Mouse (Mus musculus): Measurements from ENCODE around the gene Ccr3.
"Not testable (repeated sequence)": the region's sequence is repeated elsewhere in the genome, so short reads cannot be mapped to it uniquely, and the experiment has no call there.

Ccr3 gene

DNA sequence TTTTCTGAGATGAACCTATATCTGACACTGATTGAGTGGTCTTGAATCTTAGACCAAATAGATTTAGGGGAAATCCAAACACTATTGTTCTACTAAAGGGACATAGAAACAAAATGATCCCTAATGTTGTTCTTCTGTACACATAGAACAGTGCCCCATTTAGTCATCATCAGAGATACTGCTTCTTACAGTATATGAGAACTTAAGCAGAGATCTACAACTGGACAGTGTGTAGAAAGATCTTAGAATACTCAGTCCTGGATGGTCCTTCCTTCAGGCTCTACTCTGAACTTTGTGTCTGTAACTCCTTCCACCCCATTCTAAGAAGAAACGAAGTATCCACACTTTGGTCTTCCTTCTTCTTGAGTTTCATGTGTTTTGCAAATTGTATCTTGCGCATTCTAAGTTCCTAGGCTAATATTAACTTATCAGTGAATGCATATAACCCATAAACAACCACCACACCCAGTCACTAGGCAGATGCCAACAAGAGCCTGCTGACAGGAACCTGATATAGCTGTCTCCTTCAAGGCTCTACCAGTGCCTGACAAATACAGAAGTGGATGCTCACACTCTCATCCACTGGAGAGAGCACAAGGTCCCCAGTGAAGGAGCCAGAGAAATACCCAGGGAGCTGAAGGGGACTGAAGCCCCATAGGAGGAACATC, 6.7 kb upstream of the Ccr3 start:
- Histone ChIP-seq H3K36me3 (ENCODE audit: control insufficient read depth, insufficient read depth, low read length, poor library complexity, severe bottlenecking) (no peaks in the 10 kb centered on the region), H3K27me3 (ENCODE audit: control insufficient read depth, insufficient read depth, low read length, poor library complexity, severe bottlenecking) (no peaks in the 10 kb centered on the region; the same call in none of the 2 replicates)
- DNase-seq (ENCODE audit: low read depth, low spot score), result no peak

- Histone ChIP-seq H3K27me3 (ENCODE audit: control insufficient read depth, insufficient read depth, low read length, poor library complexity, severe bottlenecking) (no peaks in the 10 kb centered on the region; the same call in none of the 2 replicates), H3K36me3 (ENCODE audit: control insufficient read depth, insufficient read depth, low read length, poor library complexity, severe bottlenecking) (no peaks in the 10 kb centered on the region)
- DNase-seq (ENCODE audit: low read depth, low spot score), result no peak
Measured at GRCm38 (mm10) chr9:124016048-124016447, 5.7 kb upstream of the Ccr3 start.

GRCm38 (mm10) chr9:124019887-124020286, 1.9 kb upstream of the Ccr3 start:
- no peaks in the 10 kb centered on the region; the same call in none of the 2 replicates for H3K27me3 ChIP-seq (ENCODE audit: control insufficient read depth, insufficient read depth, low read length, poor library complexity, severe bottlenecking)
- no peaks in the 10 kb centered on the region for H3K36me3 ChIP-seq (ENCODE audit: control insufficient read depth, insufficient read depth, low read length, poor library complexity, severe bottlenecking)
- no peak for DNase-seq (ENCODE audit: low read depth, low spot score)

DNA sequence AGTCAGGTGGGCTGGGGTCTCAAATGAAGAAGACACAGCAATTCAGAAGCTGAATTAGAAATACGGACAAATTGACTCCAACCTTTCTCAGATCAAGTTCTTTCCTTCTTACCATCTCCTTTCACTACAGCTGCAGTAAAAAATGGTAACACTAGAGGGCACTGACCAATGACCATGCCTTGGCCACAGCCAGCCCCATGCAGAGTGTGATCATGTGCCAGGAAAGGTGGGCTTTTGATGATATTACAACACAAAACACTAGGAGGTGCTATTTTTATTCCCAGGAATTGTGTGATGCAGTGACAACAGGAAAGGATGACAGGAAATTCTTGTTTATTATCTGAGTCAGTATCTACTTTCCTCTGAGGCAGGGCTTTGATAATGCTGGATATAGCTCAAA, 11.6 kb downstream of the Ccr3 start:
- peak; percentile 74 for DNase-seq (ENCODE audit: low read depth, low spot score)
- no peaks in the 10 kb centered on the region for H3K27me3 ChIP-seq (ENCODE audit: control insufficient read depth, insufficient read depth, low read length, poor library complexity, severe bottlenecking)
- no peaks in the 10 kb centered on the region for H3K36me3 ChIP-seq (ENCODE audit: control insufficient read depth, insufficient read depth, low read length, poor library complexity, severe bottlenecking)

DNA sequence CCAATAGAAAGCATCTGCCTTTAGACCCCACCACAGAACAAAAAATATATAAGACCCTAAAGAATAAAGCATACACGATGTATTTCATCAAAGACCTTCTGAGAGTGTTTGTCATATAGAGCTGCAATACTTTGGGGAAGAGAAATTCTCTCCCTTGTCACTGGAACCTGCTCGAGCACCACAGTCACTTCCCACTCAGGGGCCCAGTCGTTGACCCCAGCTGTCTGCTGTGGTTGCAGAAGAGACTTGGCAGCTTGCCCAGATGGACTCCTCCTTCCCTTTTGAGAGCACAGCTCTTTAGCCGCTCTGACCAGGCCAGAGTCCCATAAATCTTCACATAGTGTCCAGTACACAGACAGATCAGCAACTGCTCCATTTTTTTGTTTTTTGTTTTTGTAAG, 15.9 kb downstream of the Ccr3 start:
- Histone ChIP-seq H3K27me3 (ENCODE audit: control insufficient read depth, insufficient read depth, low read length, poor library complexity, severe bottlenecking) (no peaks in the 10 kb centered on the region), H3K36me3 (ENCODE audit: control insufficient read depth, insufficient read depth, low read length, poor library complexity, severe bottlenecking) (no peaks in the 10 kb centered on the region)
- DNase-seq (ENCODE audit: low read depth, low spot score), result peak; percentile 55

DNA sequence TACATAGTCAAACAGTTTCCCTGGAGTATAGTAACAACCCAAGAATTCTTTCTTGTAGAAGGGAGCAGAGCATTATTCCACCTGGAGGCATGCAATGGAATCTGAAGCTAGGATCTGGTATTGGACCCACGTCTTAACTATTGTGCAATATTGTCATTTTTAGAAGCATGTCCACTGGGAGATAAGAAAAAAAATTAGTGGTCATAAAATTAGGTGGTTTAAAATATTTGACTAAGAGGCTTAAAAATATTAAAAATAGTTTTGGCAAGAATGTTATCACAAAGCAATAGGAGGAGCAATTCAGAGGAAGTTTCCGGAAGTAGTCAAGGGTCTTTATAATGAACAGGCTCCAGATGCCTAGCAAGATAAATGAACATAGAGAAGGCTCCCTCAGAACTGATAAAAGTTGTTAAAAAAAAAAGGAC, 16.4 kb downstream of the Ccr3 start:
- no peak for DNase-seq (ENCODE audit: low read depth, low spot score)
- Histone ChIP-seq H3K36me3 (ENCODE audit: control insufficient read depth, insufficient read depth, low read length, poor library complexity, severe bottlenecking) (no peaks in the 10 kb centered on the region), H3K27me3 (ENCODE audit: control insufficient read depth, insufficient read depth, low read length, poor library complexity, severe bottlenecking) (no peaks in the 10 kb centered on the region)

DNA sequence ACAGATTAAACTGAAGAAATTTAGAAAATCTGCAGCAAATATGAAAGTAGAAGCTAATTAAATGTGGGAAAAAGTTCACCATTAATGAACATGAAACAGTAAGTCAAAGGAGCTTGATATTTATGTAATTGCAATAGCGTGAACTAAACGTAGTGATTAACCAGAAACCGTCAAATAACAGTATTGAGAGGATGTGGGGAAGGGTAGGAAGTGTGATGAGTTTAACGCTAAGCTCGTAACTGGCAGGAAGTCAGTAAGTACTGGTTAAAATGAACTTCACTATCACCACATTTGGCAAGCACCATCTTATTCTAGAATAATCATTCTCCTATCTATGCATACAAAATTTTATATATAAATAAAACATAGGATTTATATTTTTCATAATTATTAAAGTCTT, 17.2 kb downstream of the Ccr3 start:
- H3K36me3 ChIP-seq (ENCODE audit: control insufficient read depth, insufficient read depth, low read length, poor library complexity, severe bottlenecking), result no peaks in the 10 kb centered on the region
- DNase-seq (ENCODE audit: low read depth, low spot score), result peak; percentile 44
- no peaks in the 10 kb centered on the region for H3K27me3 ChIP-seq (ENCODE audit: control insufficient read depth, insufficient read depth, low read length, poor library complexity, severe bottlenecking)

DNA sequence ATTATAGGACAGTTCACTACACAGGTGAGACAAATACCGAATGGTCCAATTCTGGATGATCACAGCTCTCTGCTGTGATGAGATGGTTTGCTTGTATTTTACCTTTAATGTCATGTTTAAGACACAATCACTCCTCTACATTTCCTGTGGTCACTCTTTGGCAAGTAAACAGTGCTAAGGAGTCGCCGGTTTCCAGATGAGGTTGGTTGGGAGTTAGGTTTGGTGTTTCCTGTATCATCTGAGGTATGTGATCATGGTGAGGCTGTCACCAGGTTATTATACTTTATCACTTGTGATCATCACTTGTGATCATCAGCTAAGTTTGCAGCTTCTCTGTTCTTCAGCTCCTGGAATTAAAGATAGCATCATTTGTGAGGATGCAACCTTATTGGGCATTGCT, 19.2 kb downstream of the Ccr3 start:
- Histone ChIP-seq H3K36me3 (ENCODE audit: control insufficient read depth, insufficient read depth, low read length, poor library complexity, severe bottlenecking) (no peaks in the 10 kb centered on the region), H3K27me3 (ENCODE audit: control insufficient read depth, insufficient read depth, low read length, poor library complexity, severe bottlenecking) (no peaks in the 10 kb centered on the region)
- no peak for DNase-seq (ENCODE audit: low read depth, low spot score)

GRCm38 (mm10) chr9:124053532-124053931, 31.8 kb downstream of the Ccr3 start:
- H3K27me3 ChIP-seq (ENCODE audit: control insufficient read depth, insufficient read depth, low read length, poor library complexity, severe bottlenecking), result no peaks in the 10 kb centered on the region
- DNase-seq (ENCODE audit: low read depth, low spot score), result no peak
- no peaks in the 10 kb centered on the region for H3K36me3 ChIP-seq (ENCODE audit: control insufficient read depth, insufficient read depth, low read length, poor library complexity, severe bottlenecking)

DNA sequence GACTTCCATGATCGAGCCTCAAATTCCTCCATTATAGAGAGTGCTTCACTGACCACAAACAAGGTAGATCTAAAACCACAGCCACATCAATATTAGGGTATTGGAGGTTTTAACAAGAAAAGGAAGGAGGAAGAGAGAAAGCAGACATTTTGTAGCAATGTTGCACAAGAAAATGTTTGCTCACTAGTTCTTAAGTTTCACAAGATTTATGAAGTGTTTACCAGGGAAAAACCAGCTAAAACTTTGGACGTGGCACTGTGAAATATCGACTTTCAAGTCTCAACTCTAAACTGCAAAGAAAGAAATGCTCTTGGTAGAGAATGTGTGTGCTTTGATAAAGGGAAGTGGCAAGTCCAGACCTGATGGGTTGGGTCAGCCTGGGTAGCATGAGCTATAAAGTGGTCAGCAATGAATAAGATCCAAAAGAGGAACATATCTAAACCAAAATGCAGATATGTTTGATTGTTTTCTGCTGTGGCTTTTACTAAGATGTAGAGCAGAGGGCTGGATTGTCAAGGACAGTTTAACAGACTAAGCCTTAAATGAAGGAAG, 34.5 kb downstream of the Ccr3 start:
- DNase-seq (ENCODE audit: low read depth, low spot score), result peak; percentile 18
- no peaks in the 10 kb centered on the region for H3K36me3 ChIP-seq (ENCODE audit: control insufficient read depth, insufficient read depth, low read length, poor library complexity, severe bottlenecking)

GRCm38 (mm10) chr9:124059660-124060352, 38.0 kb downstream of the Ccr3 start:
- no peaks in the 10 kb centered on the region for H3K36me3 ChIP-seq (ENCODE audit: control insufficient read depth, insufficient read depth, low read length, poor library complexity, severe bottlenecking)

More for the DNA sequence above, 34.5 kb downstream of the Ccr3 start:
- no peaks in the 10 kb centered on the region for H3K27me3 ChIP-seq (ENCODE audit: control insufficient read depth, insufficient read depth, low read length, poor library complexity, severe bottlenecking)

DNA sequence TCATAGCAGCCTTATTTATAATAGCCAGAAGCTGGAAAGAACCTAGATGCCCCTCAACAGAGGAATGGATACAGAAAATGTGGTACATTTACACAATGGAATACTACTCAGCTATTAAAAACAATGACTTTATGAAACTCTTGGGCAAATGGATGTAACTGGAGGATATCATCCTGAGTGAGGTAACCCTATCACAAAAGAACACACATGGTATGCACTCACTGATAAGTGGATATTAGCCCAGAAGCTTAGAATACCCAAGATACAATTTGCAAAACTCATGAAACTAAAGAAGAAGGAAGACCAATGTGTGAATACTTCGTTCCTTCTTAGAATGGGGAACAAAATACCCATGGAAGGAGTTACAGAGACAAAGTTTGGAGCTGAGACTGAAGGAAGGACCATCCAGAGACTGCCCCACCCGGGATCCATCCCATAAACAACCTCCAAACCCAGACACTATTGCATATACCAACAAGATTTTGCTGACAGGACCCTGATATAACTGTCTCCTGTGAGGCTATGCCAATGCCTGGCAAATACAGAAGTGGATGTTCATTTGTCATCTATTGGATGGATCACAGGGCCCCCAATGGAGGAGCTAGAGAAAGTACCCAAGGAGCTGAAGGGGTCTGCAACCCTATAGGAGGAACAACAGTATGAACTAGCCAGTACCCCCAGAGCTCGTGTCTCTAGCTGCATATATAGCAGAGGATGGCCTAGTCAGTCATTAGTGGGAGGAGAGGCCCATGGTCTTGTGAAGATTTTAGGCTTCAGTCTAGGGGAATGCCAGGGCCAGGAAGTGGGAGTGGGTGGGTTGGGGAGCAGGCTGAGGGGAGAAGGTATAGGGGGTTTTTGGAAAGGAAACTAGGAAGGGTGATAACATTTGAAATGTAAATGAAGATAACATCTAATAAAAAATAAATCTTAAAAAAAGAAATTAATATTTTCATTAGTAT, 40.0 kb downstream of the Ccr3 start:
- H3K27me3 ChIP-seq (ENCODE audit: control insufficient read depth, insufficient read depth, low read length, poor library complexity, severe bottlenecking); H3K36me3 ChIP-seq (ENCODE audit: control insufficient read depth, insufficient read depth, low read length, poor library complexity, severe bottlenecking); DNase-seq (ENCODE audit: low read depth, low spot score): not testable (repeated sequence)

More at GRCm38 (mm10) chr9:124059660-124060352, 38.0 kb downstream of the Ccr3 start:
- no peak for DNase-seq (ENCODE audit: low read depth, low spot score)
- no peaks in the 10 kb centered on the region for H3K27me3 ChIP-seq (ENCODE audit: control insufficient read depth, insufficient read depth, low read length, poor library complexity, severe bottlenecking)

- no peak for DNase-seq (ENCODE audit: low read depth, low spot score)
- Histone ChIP-seq H3K27me3 (ENCODE audit: control insufficient read depth, insufficient read depth, low read length, poor library complexity, severe bottlenecking) (no peaks in the 10 kb centered on the region), H3K36me3 (ENCODE audit: control insufficient read depth, insufficient read depth, low read length, poor library complexity, severe bottlenecking) (no peaks in the 10 kb centered on the region)
Measured at GRCm38 (mm10) chr9:124066572-124067103, 44.9 kb downstream of the Ccr3 start.
